Mouse (Mus musculus): ENCODE measurements around the gene Tmem132c.

GRCm38 (mm10) chr5:127240646-127241045 lies 962 bp upstream of the Tmem132c start:
- TF ChIP-seq CEBPB (IDR thresholded peaks at IDR 0.05; ENCODE audit: insufficient read depth, poor library complexity, severe bottlenecking) (no peak), POLR2AphosphoS2 (IDR thresholded peaks at IDR 0.05; ENCODE audit: insufficient read length, low read depth) (no peak), E2F4 (IDR thresholded peaks at IDR 0.05; ENCODE audit: insufficient read depth) (no peak), TCF12 (IDR thresholded peaks at IDR 0.05; ENCODE audit: insufficient read depth, poor library complexity, severe bottlenecking) (no peak)

Data from myocyte (in vitro differentiated cells).